Mouse (Mus musculus): ENCODE results near the gene Supv3l1. TPM values are rescaled to one million over a fixed set of nuclear protein-coding genes. Genes with fewer than 3 reads are reported as not detected.
A peak's percentile ranks its signal among the peaks of the same experiment; 100 is the strongest.
"Not testable (repeated sequence)": the region's sequence is repeated elsewhere in the genome, so short reads cannot be mapped to it uniquely, and the experiment has no call there.

The Supv3l1 gene
- total RNA-seq (2017), result 45.0 and 48.8 TPM in 2 replicates

DNA sequence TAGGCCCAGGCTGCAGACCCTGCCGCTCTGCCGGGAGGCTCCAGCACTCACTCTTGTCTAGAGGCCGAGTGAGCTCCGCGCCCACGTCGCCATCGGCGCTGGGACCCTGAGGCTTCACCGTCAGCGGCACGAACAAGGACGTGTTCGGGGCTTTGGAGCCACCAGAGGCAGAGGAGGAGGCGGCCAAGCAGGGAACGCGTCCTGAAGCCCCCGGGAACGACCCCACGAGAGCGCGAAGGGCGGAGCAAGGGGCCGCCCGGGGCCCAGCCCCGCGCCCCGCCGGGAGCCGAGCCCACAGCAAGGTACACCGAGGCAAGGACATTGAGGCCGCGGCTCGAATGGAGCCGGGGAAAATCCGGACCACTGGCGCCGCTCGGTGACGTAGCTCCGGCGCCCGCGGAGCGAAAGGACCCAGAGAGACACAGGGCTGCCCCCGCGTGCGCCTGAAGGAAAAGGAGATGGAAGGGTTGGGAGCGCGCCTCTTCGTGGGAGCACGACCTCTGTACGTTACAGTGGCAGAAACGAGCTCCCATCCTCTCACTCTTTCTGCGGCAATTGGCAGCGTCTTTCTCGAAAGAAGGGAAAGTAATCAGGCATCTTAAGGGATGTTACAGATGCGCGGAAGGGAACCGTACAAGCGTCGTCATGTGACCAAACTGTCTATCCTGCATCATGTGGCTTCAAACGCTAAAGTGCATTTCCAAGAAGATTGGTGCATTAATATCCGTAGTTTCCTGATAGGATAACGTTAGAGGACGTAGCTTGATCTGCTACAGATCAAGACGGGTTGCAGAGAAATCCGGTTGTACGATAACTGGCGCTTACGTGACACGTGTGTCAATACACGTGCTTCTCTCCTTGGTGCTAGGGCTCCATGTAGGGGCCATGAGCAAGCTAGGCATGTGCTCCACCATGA is at the start of gene Supv3l1, which contains the start of gene 4930507D05Rik:
TSS of gene Supv3l1 (minus strand) at position 375 of the 916 bp plus-strand sequence.
TSS of gene 4930507D05Rik (plus strand) at position 126 of the 916 bp plus-strand sequence.
- ATAC-seq (replicated peaks in 1 of 2; ENCODE audit: insufficient read depth in 1 of 2, low FRiP score in 2 of 2, low TSS enrichment in 1 of 2, low read depth in 1 of 2, poor library complexity in 2 of 2, severe bottlenecking in 2 of 2), result peak; percentile 79 to 87

DNA sequence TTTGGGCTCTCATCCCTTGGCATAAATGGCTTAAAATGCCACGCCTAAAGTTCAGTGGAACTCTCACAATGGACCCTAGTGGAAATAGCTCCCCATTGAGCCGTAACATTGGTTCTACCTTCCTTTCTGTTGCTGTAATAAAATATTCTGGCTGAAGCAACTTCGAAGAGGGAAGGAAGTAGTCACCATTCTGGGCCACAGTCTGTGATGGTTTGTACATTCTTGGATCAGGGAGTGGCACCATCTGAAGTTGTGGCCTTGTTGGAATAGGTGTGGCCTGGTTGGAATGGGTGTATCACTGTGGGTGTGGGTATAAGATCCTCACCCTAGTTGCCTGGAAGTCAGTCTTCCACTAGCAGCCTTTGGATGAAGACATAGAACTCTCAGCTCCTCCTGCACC is 42.1 kb upstream of the Supv3l1 start:
- not testable (repeated sequence) for ATAC-seq (replicated peaks in 1 of 2; ENCODE audit: insufficient read depth in 1 of 2, low FRiP score in 2 of 2, low TSS enrichment in 1 of 2, low read depth in 1 of 2, poor library complexity in 2 of 2, severe bottlenecking in 2 of 2)

DNA sequence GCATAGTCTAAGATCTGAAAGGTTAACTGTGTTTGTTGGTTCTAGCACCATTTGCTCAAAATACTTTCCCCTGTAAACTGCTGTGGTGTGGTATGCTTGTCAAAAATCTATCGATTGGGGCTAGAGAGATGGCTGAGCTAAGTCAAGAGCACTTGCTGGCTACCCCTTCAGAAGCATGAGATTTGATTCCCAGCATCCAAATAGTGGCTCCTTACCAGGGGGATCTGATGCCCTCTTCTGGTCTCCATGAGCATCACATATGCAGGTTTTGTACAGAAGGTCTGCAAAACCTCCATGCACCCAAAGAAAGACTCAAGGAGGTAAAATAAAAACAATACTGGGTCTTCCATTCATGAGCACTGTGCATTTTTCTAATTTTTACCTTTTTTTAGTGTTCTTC is 38.7 kb upstream of the Supv3l1 start:
- peak in 1 of 2 experiments; percentile 32; a peak in 1 of 4 replicates for ATAC-seq (replicated peaks in 1 of 2; ENCODE audit: insufficient read depth in 1 of 2, low FRiP score in 2 of 2, low TSS enrichment in 1 of 2, low read depth in 1 of 2, poor library complexity in 2 of 2, severe bottlenecking in 2 of 2)

DNA sequence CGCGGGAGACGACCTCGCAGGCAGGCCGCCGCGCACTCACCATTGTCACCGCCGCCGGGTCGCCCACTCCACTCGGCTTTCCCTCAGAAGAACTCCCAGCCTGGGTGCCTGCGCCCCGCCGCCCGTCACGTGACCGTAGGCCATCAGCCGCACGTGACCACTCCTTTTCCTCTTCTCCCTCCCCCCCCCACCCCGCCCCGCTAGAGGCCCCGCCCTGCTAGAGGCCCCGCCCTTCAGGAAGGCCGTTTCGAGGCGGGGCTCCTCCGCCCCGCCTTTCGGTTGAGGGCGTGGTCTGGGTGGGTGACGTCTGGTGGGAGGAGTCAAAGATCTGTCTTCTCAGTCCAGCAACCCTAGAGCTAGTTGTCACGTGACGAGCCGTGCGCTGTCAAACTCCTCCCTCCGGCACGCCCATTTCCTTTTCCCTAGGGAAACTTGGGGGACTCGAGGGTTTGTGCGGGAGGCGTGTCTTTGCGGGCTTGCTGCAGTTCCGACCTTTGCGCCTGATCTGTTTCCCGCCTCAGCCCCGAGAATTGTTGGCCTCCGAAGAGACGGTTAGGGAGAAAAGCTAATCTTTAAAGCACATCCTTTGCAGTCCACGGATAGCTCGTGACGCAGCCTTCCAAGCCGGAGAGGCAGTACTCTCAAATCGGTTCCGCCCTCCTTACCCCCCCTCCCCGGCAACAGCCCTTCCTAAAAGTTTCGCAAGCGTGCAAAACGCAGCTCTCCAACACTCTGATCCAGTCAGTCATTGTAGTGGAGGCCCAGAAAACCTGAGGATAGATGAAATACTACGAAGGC is 37.3 kb upstream of the Supv3l1 start, which contains the start of gene Vps26a:
TSS of gene Vps26a (minus strand) at position 188 of the 798 bp plus-strand sequence.
- peak; percentile 78 to 88 for ATAC-seq (replicated peaks in 1 of 2; ENCODE audit: insufficient read depth in 1 of 2, low FRiP score in 2 of 2, low TSS enrichment in 1 of 2, low read depth in 1 of 2, poor library complexity in 2 of 2, severe bottlenecking in 2 of 2)

DNA sequence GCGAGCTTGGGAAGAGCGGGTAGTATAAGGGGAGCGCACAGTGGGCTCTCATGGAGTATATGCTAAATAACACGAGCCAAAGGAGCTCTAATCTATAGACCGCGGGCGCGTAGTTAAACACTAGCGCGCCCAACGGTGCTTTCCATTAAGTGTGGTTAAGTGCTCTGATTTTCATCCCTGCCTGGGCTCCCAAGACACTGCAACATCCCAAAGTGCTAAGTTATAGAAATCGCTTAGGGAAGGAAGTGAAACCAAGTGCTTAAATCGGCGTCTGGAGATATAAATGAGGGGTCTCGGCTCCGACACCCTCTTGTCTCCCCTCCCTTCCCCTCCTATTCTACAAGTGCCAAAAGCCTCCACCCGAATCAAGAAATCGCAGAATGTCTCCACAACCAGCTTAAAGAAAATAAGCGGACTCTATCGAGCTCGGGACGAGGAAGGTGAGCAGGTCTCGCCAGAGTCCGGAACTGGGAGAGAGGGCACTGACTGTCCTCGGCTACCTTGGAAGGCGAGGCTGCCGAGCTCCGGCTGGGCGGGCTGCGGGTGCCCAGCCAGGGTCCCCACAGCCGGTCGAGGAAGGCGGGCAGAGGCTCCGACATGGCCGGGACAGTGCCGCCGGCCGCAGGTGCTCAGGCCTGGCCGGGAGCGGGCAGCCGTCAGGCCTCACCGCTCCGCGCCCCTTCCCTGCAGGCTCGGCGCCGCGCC is 36.5 kb upstream of the Supv3l1 start:
- ATAC-seq (replicated peaks in 1 of 2; ENCODE audit: insufficient read depth in 1 of 2, low FRiP score in 2 of 2, low TSS enrichment in 1 of 2, low read depth in 1 of 2, poor library complexity in 2 of 2, severe bottlenecking in 2 of 2), result no peak

DNA sequence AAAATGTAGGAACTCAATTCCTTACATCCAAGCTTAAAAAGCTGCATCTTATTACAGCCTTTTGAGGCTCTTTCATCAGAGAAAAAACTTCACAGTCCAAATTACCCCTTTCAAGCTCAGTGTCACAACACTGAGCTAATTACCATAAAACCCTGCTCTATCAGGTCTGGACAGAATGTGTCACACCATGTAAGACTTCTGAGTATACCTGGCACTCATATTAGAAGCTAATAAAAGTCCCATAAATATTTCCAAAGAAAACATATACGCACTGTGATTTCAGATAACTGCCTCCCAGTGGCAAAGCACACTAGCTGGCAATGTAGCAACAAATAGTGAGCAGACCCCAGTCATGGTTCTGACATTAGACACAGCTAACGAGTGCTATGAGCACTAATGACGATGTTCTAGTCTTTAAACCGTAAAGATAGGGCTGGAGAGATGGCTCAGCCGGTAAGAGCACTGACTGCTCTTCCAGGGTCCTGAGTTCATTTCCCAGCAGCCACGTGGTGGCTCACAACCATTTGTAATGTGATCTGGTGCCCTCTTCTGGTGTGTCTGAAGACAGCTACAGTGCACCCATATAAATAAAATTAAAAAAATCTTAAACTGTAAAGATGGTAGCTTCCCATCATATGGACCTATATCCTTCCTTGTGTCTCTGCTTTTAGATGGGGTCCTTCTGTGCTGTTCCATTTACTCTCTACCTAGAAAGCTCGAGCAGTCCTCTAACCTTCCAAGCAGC is 31.7 kb upstream of the Supv3l1 start:
- no peak for ATAC-seq (replicated peaks in 1 of 2; ENCODE audit: insufficient read depth in 1 of 2, low FRiP score in 2 of 2, low TSS enrichment in 1 of 2, low read depth in 1 of 2, poor library complexity in 2 of 2, severe bottlenecking in 2 of 2)

DNA sequence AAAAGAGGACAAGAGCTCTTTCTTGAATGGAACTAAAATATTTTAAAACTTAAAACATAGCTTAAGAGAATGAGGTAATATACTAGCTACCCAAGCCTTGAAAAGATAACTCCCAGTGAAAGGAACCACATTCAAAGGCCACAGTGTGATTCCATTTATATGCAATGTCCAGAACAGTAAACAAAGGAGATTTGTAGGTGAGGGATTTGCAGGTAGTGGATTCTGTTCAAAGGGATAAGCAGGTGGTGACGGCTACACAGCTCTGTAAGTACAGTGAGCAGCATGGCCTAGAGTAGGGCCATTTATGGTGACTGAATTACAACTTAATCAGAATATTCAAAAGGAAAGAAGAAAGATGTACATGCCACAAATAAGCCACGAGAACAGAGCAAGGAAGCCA is 27.4 kb upstream of the Supv3l1 start:
- no peak for ATAC-seq (replicated peaks in 1 of 2; ENCODE audit: insufficient read depth in 1 of 2, low FRiP score in 2 of 2, low TSS enrichment in 1 of 2, low read depth in 1 of 2, poor library complexity in 2 of 2, severe bottlenecking in 2 of 2)

DNA sequence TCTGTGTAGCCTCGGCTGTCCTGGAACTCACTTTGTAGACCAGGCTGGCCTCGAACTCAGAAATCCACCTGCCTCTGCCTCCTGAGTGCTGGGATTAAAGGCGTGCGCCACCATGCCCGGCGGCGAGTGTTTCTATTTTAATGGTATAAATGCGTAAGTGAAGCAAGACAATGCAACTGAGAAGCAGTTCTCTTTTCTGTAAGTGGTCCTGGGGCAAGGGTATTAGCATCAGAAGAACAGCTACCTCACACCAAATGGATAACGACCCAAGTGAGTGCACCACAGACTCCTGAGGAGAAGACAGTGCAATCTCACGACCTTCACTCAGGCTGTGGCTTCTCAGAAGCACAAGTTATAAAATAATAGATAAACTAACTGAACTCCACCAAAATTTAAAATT is 25.4 kb upstream of the Supv3l1 start:
- ATAC-seq (replicated peaks in 1 of 2; ENCODE audit: insufficient read depth in 1 of 2, low FRiP score in 2 of 2, low TSS enrichment in 1 of 2, low read depth in 1 of 2, poor library complexity in 2 of 2, severe bottlenecking in 2 of 2), result no peak

DNA sequence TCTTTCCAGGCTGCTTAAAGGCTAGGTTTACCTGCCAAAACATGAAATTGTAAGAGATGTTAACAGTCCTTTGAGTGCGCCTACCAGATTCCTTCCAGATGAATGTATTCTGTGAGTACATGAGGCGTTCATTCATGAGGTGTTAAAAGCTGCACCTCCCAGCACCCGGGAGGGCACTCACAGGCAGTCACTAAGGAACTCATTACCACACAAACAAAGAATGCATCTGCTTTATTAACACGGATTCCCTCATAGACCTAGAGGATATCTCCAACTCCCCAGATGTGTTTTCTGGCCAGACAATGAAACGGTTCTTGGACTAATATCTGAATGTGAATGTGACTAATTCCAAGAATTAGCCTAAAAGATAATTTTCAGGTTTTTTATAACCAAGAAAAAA is 21.6 kb upstream of the Supv3l1 start:
- no peak for ATAC-seq (replicated peaks in 1 of 2; ENCODE audit: insufficient read depth in 1 of 2, low FRiP score in 2 of 2, low TSS enrichment in 1 of 2, low read depth in 1 of 2, poor library complexity in 2 of 2, severe bottlenecking in 2 of 2)

DNA sequence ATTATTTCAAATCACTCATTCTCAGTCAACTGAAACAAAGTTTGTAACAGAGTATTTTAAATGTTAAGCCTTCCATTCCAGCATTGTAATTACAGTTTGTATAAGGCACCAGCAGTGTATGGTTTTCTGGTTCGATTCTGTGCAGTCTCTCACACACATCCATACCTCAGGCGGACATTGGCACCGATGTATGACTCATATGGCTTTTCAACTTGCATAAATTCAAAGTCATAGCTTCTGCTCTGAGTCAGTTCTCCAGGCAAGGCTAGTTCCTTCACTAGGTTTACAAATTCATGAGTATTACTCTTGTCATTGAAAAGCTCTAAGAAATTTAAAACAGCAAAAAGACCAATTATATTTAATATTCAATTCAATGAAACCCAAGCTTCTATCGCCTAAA is 20.2 kb upstream of the Supv3l1 start:
- no peak for ATAC-seq (replicated peaks in 1 of 2; ENCODE audit: insufficient read depth in 1 of 2, low FRiP score in 2 of 2, low TSS enrichment in 1 of 2, low read depth in 1 of 2, poor library complexity in 2 of 2, severe bottlenecking in 2 of 2)

DNA sequence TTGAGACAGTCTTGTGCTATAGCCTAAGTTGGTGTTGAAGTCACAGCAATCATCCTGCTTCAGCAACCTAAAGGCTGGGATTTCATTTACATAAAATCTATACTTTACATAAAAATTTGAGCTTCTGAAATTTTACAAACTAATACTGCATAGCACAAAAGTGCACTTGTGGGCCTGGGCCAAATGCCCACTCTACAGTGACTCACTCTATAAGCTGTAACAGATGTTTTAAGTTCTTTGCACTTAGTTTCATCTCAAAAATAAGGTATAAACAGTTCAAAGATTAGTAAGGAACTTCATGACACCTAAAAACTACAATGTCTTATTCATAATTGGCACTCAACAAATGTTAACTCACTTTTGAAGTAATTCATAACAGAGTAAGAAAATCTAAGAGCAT is 11.8 kb upstream of the Supv3l1 start:
- ATAC-seq (replicated peaks in 1 of 2; ENCODE audit: insufficient read depth in 1 of 2, low FRiP score in 2 of 2, low TSS enrichment in 1 of 2, low read depth in 1 of 2, poor library complexity in 2 of 2, severe bottlenecking in 2 of 2), result no peak

DNA sequence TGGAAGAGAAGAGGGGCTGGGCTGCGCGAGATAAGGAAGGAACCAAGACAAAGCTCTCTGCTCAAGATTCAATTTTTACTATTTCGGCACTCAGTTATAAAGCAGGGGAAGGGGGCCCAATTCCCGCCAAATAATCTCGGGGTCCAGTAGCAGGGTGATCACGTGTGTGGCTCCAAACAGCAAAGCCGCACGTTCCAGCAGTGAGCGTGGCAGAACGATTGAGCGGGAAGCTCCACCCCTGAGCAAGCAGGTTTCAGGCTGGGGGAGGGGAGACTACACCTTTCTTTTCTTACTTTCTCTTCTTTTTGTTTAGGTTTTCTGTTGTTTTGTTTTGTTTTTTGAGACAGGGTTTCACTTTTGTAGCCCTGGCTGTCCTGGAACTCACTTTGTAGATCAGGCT is 2.5 kb upstream of the Supv3l1 start:
- ATAC-seq (replicated peaks in 1 of 2; ENCODE audit: insufficient read depth in 1 of 2, low FRiP score in 2 of 2, low TSS enrichment in 1 of 2, low read depth in 1 of 2, poor library complexity in 2 of 2, severe bottlenecking in 2 of 2), result not testable (repeated sequence)

DNA sequence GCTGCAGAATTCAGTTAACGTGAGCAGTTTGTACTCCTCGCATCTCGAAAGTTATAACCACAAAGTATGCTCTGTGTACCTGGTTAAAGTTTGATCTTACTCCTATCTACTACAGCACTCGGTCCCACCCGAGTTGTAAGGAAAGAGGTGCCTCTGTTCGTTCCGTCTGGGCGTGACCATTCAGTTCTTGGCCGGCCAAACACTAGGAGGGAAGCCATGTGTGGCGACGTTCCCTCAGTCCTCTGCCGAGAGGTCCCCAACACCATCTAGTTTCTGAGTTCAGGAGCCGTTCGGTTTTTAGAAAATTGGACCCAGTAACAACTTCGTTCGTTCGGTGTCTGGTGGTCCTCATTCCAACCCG is 722 bp upstream of the Supv3l1 start:
- ATAC-seq (replicated peaks in 1 of 2; ENCODE audit: insufficient read depth in 1 of 2, low FRiP score in 2 of 2, low TSS enrichment in 1 of 2, low read depth in 1 of 2, poor library complexity in 2 of 2, severe bottlenecking in 2 of 2), result peak in 1 of 2 experiments; percentile 11; a peak in 1 of 4 replicates

DNA sequence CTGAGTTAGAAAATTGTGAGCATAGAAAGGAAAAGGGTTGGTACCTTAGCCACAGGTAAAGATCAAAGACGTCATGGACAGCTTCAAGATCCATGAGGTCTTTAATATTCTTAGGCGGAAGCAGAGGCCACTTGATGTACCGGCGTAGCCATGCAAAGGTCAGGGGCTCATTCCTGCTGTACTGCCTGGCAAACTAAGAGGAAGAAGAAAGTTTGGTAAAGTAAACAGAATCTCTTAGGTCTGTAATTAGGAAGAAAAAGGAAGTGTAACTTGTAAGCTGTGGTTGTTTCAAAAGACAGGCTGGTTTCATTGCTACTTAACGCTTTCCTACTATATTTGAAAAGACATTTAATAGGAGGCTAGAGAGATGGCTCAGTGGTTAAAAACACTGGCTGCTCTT is 19.1 kb downstream of the Supv3l1 start:
- no peak for ATAC-seq (replicated peaks in 1 of 2; ENCODE audit: insufficient read depth in 1 of 2, low FRiP score in 2 of 2, low TSS enrichment in 1 of 2, low read depth in 1 of 2, poor library complexity in 2 of 2, severe bottlenecking in 2 of 2)

DNA sequence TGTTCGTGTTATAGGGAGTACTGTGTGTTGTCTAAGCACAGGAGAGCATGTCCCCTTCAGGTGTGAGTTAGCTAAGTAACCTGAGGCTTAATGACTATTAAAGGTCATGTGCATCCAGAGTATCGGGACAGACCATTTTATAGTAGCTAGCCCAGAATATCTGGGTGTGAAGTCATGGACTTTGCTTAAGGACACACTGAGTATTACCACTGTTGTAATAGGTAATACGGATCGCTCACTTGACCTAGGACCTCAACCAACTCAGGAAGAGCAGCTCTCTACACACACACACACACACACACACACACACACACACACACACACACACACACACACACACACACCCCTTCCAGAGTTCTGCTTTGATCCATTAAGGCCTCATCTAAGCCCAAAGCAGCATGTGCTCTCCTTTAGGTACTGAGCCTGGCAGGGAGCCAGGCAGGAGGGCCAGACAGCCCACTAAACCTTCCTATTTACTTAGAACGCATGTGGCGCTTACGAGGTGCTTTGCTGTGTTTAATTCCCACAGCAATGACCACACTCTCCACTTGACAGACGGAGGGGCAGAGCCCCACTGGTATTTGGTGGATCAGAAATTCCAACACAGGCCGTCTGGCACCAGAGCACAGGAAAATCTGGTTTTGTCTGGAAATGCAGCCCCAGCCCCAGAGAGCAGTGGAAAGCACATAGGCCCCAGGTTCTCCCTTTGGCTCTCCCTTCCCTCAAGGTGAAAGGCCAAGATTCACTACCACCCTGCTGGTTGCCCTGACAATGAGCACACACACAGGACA is 24.3 kb downstream of the Supv3l1 start:
- ATAC-seq (replicated peaks in 1 of 2; ENCODE audit: insufficient read depth in 1 of 2, low FRiP score in 2 of 2, low TSS enrichment in 1 of 2, low read depth in 1 of 2, poor library complexity in 2 of 2, severe bottlenecking in 2 of 2), result no peak; a peak in 1 of 4 replicates

DNA sequence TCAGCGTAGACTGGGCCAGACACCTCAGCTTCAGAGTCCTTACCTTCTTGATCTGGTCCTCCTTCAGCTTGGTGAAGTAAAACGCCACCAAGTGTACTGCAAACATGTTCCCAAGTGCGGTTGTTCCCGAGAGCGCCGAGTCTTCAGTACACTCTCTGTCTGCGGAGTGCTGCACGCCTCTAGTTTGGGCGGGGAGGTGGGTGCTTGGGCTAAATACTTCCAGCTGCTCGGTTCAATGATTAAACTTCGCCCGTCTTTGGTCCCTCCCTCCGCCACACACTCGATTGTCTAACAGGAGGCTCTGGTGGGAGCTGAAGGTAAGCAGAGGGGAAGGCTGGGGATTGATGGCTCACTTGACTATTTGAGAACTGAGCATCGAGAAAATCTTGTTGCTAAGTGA is 27.3 kb downstream of the Supv3l1 start, which contains the start of gene Hkdc1:
TSS of gene Hkdc1 (minus strand) at position 237 of the 400 bp plus-strand sequence.
- ATAC-seq (replicated peaks in 1 of 2; ENCODE audit: insufficient read depth in 1 of 2, low FRiP score in 2 of 2, low TSS enrichment in 1 of 2, low read depth in 1 of 2, poor library complexity in 2 of 2, severe bottlenecking in 2 of 2), result no peak
